Mouse (Mus musculus): ENCODE data around the gene Pkd2l1.
A peak's percentile ranks its signal among the peaks of the same experiment; 100 is the strongest.

Gene Pkd2l1

GRCm38 (mm10) chr19:44106831-44107660 lies 85.2 kb downstream of the Pkd2l1 start, which contains the start of gene Chuk:
Chuk (minus strand) TSS chr19:44107480.
- peak; percentile 81 for DNase-seq (ENCODE audit: low spot score)

GRCm38 (mm10) chr19:44104393-44104792 lies 87.8 kb downstream of the Pkd2l1 start:
- DNase-seq (ENCODE audit: low spot score) = no peak

GRCm38 (mm10) chr19:44103001-44103400 lies 89.2 kb downstream of the Pkd2l1 start:
- DNase-seq (ENCODE audit: low spot score) = no peak

GRCm38 (mm10) chr19:44100840-44101239 lies 91.4 kb downstream of the Pkd2l1 start:
- no peak for DNase-seq (ENCODE audit: low spot score)

All from layer of hippocampus, adult 9-10 months (tissue).